27 mouse cellular contexts compared by ENCODE assay signal in the genomic region with DNA sequence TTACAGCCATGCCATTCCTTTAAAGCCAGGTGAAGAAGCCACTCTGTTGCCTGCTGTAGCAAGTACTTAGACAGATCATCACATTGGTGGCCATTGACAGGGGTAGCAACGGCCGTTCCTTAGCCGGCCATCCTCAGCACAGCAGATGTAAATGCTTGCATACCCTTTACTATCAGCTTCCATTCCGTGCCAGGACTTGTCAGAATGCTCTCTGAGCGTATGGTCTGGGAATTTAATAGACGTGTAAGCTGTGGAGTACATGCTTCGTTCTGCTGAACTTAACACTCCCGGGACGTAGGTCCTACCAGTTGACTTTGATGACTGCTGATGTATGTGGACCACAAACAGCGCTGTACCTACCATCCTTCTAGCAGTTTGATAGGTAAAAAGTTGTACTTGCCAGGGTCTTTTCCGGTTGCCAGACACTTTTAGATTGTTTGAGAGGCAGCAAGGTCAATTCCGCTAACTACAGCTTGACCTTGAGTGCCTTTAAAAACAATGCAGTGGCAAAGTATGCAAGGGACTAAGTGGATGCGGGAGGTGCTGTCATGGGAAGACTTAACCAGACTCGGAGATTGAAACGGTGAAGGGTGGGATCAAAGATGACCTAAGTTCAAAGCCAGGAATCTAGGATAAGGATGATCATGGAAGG. TPM values are rescaled to one million over a fixed set of nuclear protein-coding genes. Genes with fewer than 3 reads are reported as not detected.
A peak's percentile ranks its signal among the peaks of the same experiment; 100 is the strongest.
DNase-seq lines count a peak whose midpoint lies in the region; ATAC-seq and TF ChIP-seq lines count a peak whose summit lies in the region.
"Had no signal": no experiment of that assay in that cellular context is flagged by ENCODE, and none has a peak within 500 bp of the region (broad histone marks: within the 10 kb centered on the region; RNA-seq: fewer than 3 reads in every experiment).

No protein-coding gene starts in this region.

- no peak for TF ChIP-seq EP300 in heart, adult 2 months (IDR thresholded peaks at IDR 0.05; ENCODE audit: insufficient read depth, low read depth, low read length)

- H3K4me3 ChIP-seq in heart, embryonic 11.5 days (ENCODE audit: low read depth, low read length): no peak overlapping the region
- no peak overlapping the region for H3K4me3 ChIP-seq in heart, adult 2 months
- H3K4me3 ChIP-seq in heart, embryonic 16.5 days (ENCODE audit: low read length): no peak overlapping the region
- no peak overlapping the region for H3K4me3 ChIP-seq in lung, embryonic 14.5 days (ENCODE audit: low read depth, low read length)
- H3K4me3 ChIP-seq: erythroblast, embryonic 14.5 days; forebrain, embryonic 12.5 days; hindbrain, embryonic 10.5 days; liver, embryonic 12.5 days; megakaryocyte, embryonic 14.5 days had no signal

- no peaks in the 10 kb centered on the region for H3K27me3 ChIP-seq in heart, embryonic 11.5 days (ENCODE audit: control insufficient read depth, insufficient read depth, low read length)
- no peaks in the 10 kb centered on the region for H3K27me3 ChIP-seq in heart, adult 2 months (ENCODE audit: control insufficient read depth, insufficient read depth, low read length)
- H3K27me3 ChIP-seq in heart, embryonic 16.5 days (ENCODE audit: control insufficient read depth, insufficient read depth, low read length): no peaks in the 10 kb centered on the region
- no peaks in the 10 kb centered on the region for H3K27me3 ChIP-seq in lung, embryonic 14.5 days (ENCODE audit: insufficient read depth, low read length)
- H3K27me3 ChIP-seq: forebrain, embryonic 12.5 days; liver, embryonic 12.5 days; megakaryocyte, embryonic 14.5 days had no signal

- peaks cover 5% of the 10 kb centered on the region; the same call in 1 of the 2 replicates for H3K79me2 ChIP-seq in heart, adult 2 months (replicated peaks; ENCODE audit: control insufficient read depth, insufficient read depth, low read length)

- H3K9ac ChIP-seq in heart, embryonic 11.5 days (ENCODE audit: low read depth, low read length): no peak overlapping the region
- H3K9ac ChIP-seq in heart, adult 2 months (ENCODE audit: low read depth, low read length): no peak overlapping the region
- H3K9ac ChIP-seq in heart, embryonic 16.5 days (ENCODE audit: low read length): no peak overlapping the region
- H3K9ac ChIP-seq in lung, embryonic 14.5 days: no peak overlapping the region
- H3K9ac ChIP-seq: forebrain, embryonic 12.5 days; forebrain, postnatal 0 days; liver, embryonic 12.5 days; liver, postnatal 0 days had no signal

- intact Hi-C loops in heart, adult 2 months (cut with DNase I): no loop called here
- intact Hi-C loops in heart, postnatal 36 days (cut with DNase I): no loop called here

- ATAC-seq in heart, embryonic 11.5 days (replicated peaks; ENCODE audit: insufficient number of reproducible peaks, low FRiP score, low TSS enrichment): no peak; the same call in 1 of the 2 replicates
- ATAC-seq in heart, embryonic 16.5 days (replicated peaks; ENCODE audit: extremely low read depth, insufficient read depth, low FRiP score): peak; percentile 80
- no peak for ATAC-seq in lung, embryonic 14.5 days (ENCODE audit: insufficient read depth)
- ATAC-seq: activated CD4-positive, CD25-positive, alpha-beta regulatory T cell, adult 4 months; forebrain, postnatal 0 days; hindbrain, postnatal 0 days; liver, embryonic 12.5 days had no signal

- peak overlapping the region; percentile 69 for H3K27ac ChIP-seq in heart, embryonic 11.5 days (ENCODE audit: low read depth, low read length)
- no peak overlapping the region for H3K27ac ChIP-seq in heart, adult 2 months
- H3K27ac ChIP-seq in heart, embryonic 16.5 days (ENCODE audit: low read length): peak overlapping the region; percentile 84
- no peak overlapping the region for H3K27ac ChIP-seq in lung, embryonic 14.5 days (ENCODE audit: low read depth)
- H3K27ac ChIP-seq: forebrain, embryonic 12.5 days; hindbrain, embryonic 10.5 days; hindbrain, postnatal 0 days; liver, embryonic 12.5 days had no signal

- peaks cover 16% of the 10 kb centered on the region for H3K4me1 ChIP-seq in heart, embryonic 11.5 days (ENCODE audit: control insufficient read depth, insufficient read depth, low read length)
- H3K4me1 ChIP-seq in heart, adult 2 months (ENCODE audit: control insufficient read depth, insufficient read depth, low read length): peaks cover 7% of the 10 kb centered on the region
- peaks cover 13% of the 10 kb centered on the region for H3K4me1 ChIP-seq in heart, embryonic 16.5 days (ENCODE audit: control insufficient read depth, insufficient read depth, low read length)
- 0 out of 2 replicates have a peak, but pooled peaks cover 3% of the 10 kb centered on the region for H3K4me1 ChIP-seq in lung, embryonic 14.5 days (ENCODE audit: insufficient read depth)
- H3K4me1 ChIP-seq: forebrain, embryonic 12.5 days; hindbrain, embryonic 10.5 days had no signal

- H3K36me3 ChIP-seq in heart, embryonic 11.5 days (ENCODE audit: control insufficient read depth, insufficient read depth, low read length): 0 out of 2 replicates have a peak, but pooled peaks cover 3% of the 10 kb centered on the region
- H3K36me3 ChIP-seq in heart, adult 2 months (ENCODE audit: control insufficient read depth, insufficient read depth, low read length): peaks cover 5% of the 10 kb centered on the region
- H3K36me3 ChIP-seq in heart, embryonic 16.5 days (ENCODE audit: control insufficient read depth, insufficient read depth): peaks cover 9% of the 10 kb centered on the region
- peaks cover 16% of the 10 kb centered on the region for H3K36me3 ChIP-seq in lung, embryonic 14.5 days (ENCODE audit: insufficient read depth)

- no peak for DNase-seq in heart, adult 2 months
- no peak for DNase-seq in heart, postnatal 36 days
- DNase-seq in lung, embryonic 14.5 days: peak; percentile 40
- no peak for DNase-seq in lung, postnatal 14 days
- peak; percentile 53 for DNase-seq in R1 (ENCODE audit: low read depth, low spot score)
- no peak for DNase-seq in spleen, postnatal 36 days (ENCODE audit: low spot score in 2 of 2)
- DNase-seq: adrenal gland, adult 2 months; adrenal gland, postnatal 36 days; cerebellum, adult 2 months; cerebellum, postnatal 14 days; forebrain, postnatal 0 days; kidney, adult 9 months; layer of hippocampus, postnatal 36 days; left cerebral cortex, postnatal 4 days; liver, postnatal 0 days; lung, postnatal 36 days; midbrain, embryonic 14.5 days; thymus, postnatal 4 days had no signal

- H3K9me3 ChIP-seq in heart, embryonic 11.5 days (replicated peaks; ENCODE audit: control insufficient read depth, low read length): no peaks in the 10 kb centered on the region
- no peaks in the 10 kb centered on the region for H3K9me3 ChIP-seq in heart, embryonic 16.5 days (replicated peaks; ENCODE audit: control insufficient read depth, low read length)
- H3K9me3 ChIP-seq in lung, embryonic 14.5 days (ENCODE audit: low read depth, low read length): no peaks in the 10 kb centered on the region
- H3K9me3 ChIP-seq: forebrain, embryonic 12.5 days; hindbrain, embryonic 10.5 days; liver, embryonic 12.5 days had no signal

- 49% methylated on average over 15 of the region's 15 CpGs for WGBS in heart, embryonic 11.5 days (ENCODE audit: insufficient replicate concordance)
- WGBS in heart, adult 2 months: 52% methylated on average over 15 of the region's 15 CpGs
- 33% methylated on average over 15 of the region's 15 CpGs for WGBS in heart, embryonic 16.5 days
- WGBS in lung, embryonic 14.5 days: 65% methylated on average over 15 of the region's 15 CpGs

- H3K4me2 ChIP-seq in heart, embryonic 11.5 days: peak overlapping the region; percentile 38
- H3K4me2 ChIP-seq in heart, embryonic 16.5 days (ENCODE audit: low read depth, low read length): peak overlapping the region; percentile 37
- H3K4me2 ChIP-seq in lung, embryonic 14.5 days: no peak overlapping the region
- H3K4me2 ChIP-seq: forebrain, embryonic 12.5 days; liver, embryonic 12.5 days had no signal

- TF ChIP-seq CTCF in heart, adult 2 months (IDR thresholded peaks at IDR 0.05): no peak
- TF ChIP-seq CTCF in lung, embryonic 14.5 days (IDR thresholded peaks at IDR 0.05; ENCODE audit: low read depth): no peak

- no peak for TF ChIP-seq POLR2A in heart, adult 2 months (IDR thresholded peaks at IDR 0.05; ENCODE audit: insufficient read depth, low read depth, low read length)

RNA-seq across cellular contexts. Expression of a gene that starts 53.2 kb away (rescaled TPM):
- polyA plus RNA-seq in heart, embryonic 11.5 days (2014; fragmentation: Nextera tagmentation; extraction: Ambion mirVana): 94.3 and 104 TPM in 2 replicates
- 10 to 100 TPM; 64.6 to 74.4 TPM for total RNA-seq in heart, adult 2 months (2021)
- 15.1 and 28.2 TPM in 2 replicates for polyA plus RNA-seq in heart, adult 2 months (2012; rRNA removed)
- 88.5 and 93.9 TPM in 2 replicates for polyA plus RNA-seq in heart, embryonic 16.5 days (2015; fragmentation: Nextera tagmentation; extraction: Ambion mirVana)
- total RNA-seq in heart, postnatal 36 days (2021): 10 to 100 TPM; 69.0 to 69.9 TPM
- polyA plus RNA-seq in lung, embryonic 14.5 days (2014; fragmentation: Nextera tagmentation; extraction: Ambion mirVana): 174 and 176 TPM in 2 replicates

Comparison
In these comparisons a context has a peak if more than half of its experiments do, and no peak if none do; other contexts are left out.
1. H3K27ac ChIP-seq: peak in heart, embryonic 11.5 days (single experiment) and heart, embryonic 16.5 days (single experiment); none in heart, adult 2 months (single experiment) and lung, embryonic 14.5 days (single experiment).
2. DNase-seq: peak in lung, embryonic 14.5 days (single experiment) and R1 (single experiment); none in heart, adult 2 months (0 of 2), heart, postnatal 36 days (0 of 2), lung, postnatal 14 days (single experiment) and spleen, postnatal 36 days (0 of 2).